Comparison of ENCODE assay signal across 14 mouse cellular contexts in genomic region chr8:107957566-107957965, GRCm38 (mm10).
"Had no signal": no experiment of that assay in that cellular context is flagged by ENCODE, and none has a peak within 500 bp of the region (broad histone marks: within the 10 kb centered on the region; RNA-seq: fewer than 3 reads in every experiment).

No protein-coding gene starts in this region.

- H3K27ac ChIP-seq: kidney, embryonic 15.5 days; left cerebral cortex, adult 2 months; limb, embryonic 15.5 days; liver, embryonic 12.5 days had no signal

- H3K4me1 ChIP-seq: liver, embryonic 12.5 days; megakaryocyte, embryonic 14.5 days had no signal

- DNase-seq: kidney, adult 2 months; kidney, postnatal 14 days; lung, embryonic 14.5 days; lung, postnatal 10 days; lung, postnatal 4 days; right cerebral cortex, adult 18-20 months; right cerebral cortex, postnatal 25 days; thymus, postnatal 36 days had no signal

- H3K4me2 ChIP-seq: kidney, embryonic 15.5 days; limb, embryonic 15.5 days; liver, embryonic 12.5 days; lung, embryonic 14.5 days had no signal

- ATAC-seq: liver, embryonic 12.5 days had no signal

- H3K36me3 ChIP-seq: kidney, embryonic 15.5 days; limb, embryonic 15.5 days; liver, embryonic 12.5 days had no signal

- H3K9ac ChIP-seq: kidney, embryonic 15.5 days; limb, embryonic 15.5 days; liver, embryonic 12.5 days; lung, embryonic 14.5 days had no signal

- H3K9me3 ChIP-seq: kidney, embryonic 15.5 days; limb, embryonic 15.5 days; liver, embryonic 12.5 days had no signal

- H3K4me3 ChIP-seq: kidney, embryonic 15.5 days; left cerebral cortex, adult 2 months; limb, embryonic 15.5 days; liver, embryonic 12.5 days; megakaryocyte, embryonic 14.5 days; myocyte had no signal

- H3K27me3 ChIP-seq: limb, embryonic 15.5 days; liver, embryonic 12.5 days; megakaryocyte, embryonic 14.5 days had no signal
